Mouse (Mus musculus) spleen, embryonic (tissue): Measurements from ENCODE around the gene Col9a2.

ENCODE experiments used
- CTCF ChIA-PET: fragments of 350-600 bp; sonication (Branson Sonifier 250); formaldehyde crosslinking; loops from one replicate; lab custom pipeline; 2022; lab: Charles Lee

Col9a2 gene

GRCm38 (mm10) chr4:121065336-121065735, 26.2 kb downstream of the Col9a2 start:
- CTCF ChIA-PET, result no interaction called here

- CTCF ChIA-PET, result no interaction called here
These were observed 35.1 kb downstream of the Col9a2 start for GRCm38 (mm10) chr4:121074250-121074649.

GRCm38 (mm10) chr4:121077915-121078646, 38.9 kb downstream of the Col9a2 start:
- CTCF ChIA-PET, result no interaction called here

- CTCF ChIA-PET, result no interaction called here
These were observed 41.2 kb downstream of the Col9a2 start for GRCm38 (mm10) chr4:121080395-121080794.

- CTCF ChIA-PET, result no interaction called here
These were observed 45.3 kb downstream of the Col9a2 start for GRCm38 (mm10) chr4:121084506-121084905.

- CTCF ChIA-PET, result interaction anchor here (0.7 kb wide), 1 partner anchor 33 kb away, joined by 3 read pairs; no protein-coding TSS in a partner anchor
These were observed 49.5 kb downstream of the Col9a2 start for GRCm38 (mm10) chr4:121088696-121089095.

- CTCF ChIA-PET, result no interaction called here
These were observed 51.0 kb downstream of the Col9a2 start for GRCm38 (mm10) chr4:121090211-121090610.

GRCm38 (mm10) chr4:121097650-121098378, 58.6 kb downstream of the Col9a2 start, which contains the start of gene Zmpste24:
TSS of gene Zmpste24 (minus strand) at chr4:121098241.
- CTCF ChIA-PET, result no interaction called here

- CTCF ChIA-PET, result no interaction called here
These were observed 64.1 kb downstream of the Col9a2 start for GRCm38 (mm10) chr4:121103304-121103703.
